Mouse (Mus musculus) neural tube, postnatal 0 days (tissue): Measurements from ENCODE around the gene Olfr926. TPM values are rescaled to one million over a fixed set of nuclear protein-coding genes. Genes with fewer than 3 reads are reported as not detected.

ENCODE experiments used
- polyA plus RNA-seq: library from polyadenylated mRNA; unstranded; fragments of >200 nt; fragmentation: Nextera tagmentation; extraction: Ambion mirVana; gene quantifications from 2 replicates; pipeline ENCODE4 v1.2.1, GENCODE M21; 2015

Gene Olfr926
- not detected in 2 replicates for polyA plus RNA-seq

DNA sequence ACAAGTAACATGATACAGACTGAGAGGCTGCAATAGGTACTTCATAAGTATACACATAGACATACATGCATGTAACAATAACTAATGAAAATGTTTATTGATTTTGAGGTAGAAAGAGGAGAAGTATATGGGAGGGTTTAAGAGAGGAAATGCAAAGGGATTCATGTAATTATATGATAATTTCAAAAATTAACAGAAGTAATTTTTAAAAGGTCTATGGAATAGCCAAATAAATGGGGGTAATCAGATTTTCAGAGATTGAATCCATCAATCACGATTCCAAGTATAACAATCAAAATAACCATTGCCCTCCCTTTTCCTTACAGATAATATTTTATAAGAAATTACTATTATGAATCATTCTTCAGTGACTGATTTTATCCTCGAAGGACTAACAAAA is at the start of gene Olfr926:
Gene Olfr926 (plus strand): TSS at position 301 of the 400 bp plus-strand sequence.

GRCm38 (mm10) chr9:38844149-38844548 is 32.8 kb upstream of the Olfr926 start, which contains the start of gene Olfr924:
Olfr924 (plus strand) TSS chr9:38844449.

GRCm38 (mm10) chr9:38854760-38855159 is 22.2 kb upstream of the Olfr926 start, which contains the start of gene Olfr26:
Olfr26 (plus strand) TSS chr9:38855060.

Other genes with a start within 250 kb of the Olfr926 start
- not detected in 2 replicates for gene Olfr916, start 217.3 kb upstream of the Olfr926 start, polyA plus RNA-seq
- not detected in 2 replicates for gene Olfr917, start 211.3 kb upstream of the Olfr926 start, polyA plus RNA-seq
- not detected in 2 replicates for gene Olfr918, start 202.5 kb upstream of the Olfr926 start, polyA plus RNA-seq
- gene Olfr919, start 173.5 kb upstream of the Olfr926 start, polyA plus RNA-seq = not detected in 2 replicates
- 11.2 and 13.3 TPM in 2 replicates for gene Vwa5a, start 158.9 kb upstream of the Olfr926 start, polyA plus RNA-seq
- gene Olfr920, start 124.8 kb upstream of the Olfr926 start, polyA plus RNA-seq = 0.05 TPM in 1 of 2 replicates, not detected in the other
- gene Olfr921, start 104.1 kb upstream of the Olfr926 start, polyA plus RNA-seq = not detected in 2 replicates
- not detected in 2 replicates for gene Olfr922, start 62.5 kb upstream of the Olfr926 start, polyA plus RNA-seq
- not detected in 2 replicates for gene Olfr923, start 50.6 kb upstream of the Olfr926 start, polyA plus RNA-seq
- gene Olfr924, start 32.7 kb upstream of the Olfr926 start, polyA plus RNA-seq = not detected in 2 replicates
- not detected in 2 replicates for gene Olfr26, start 22.1 kb upstream of the Olfr926 start, polyA plus RNA-seq
- not detected in 2 replicates for gene Olfr930, start 52.7 kb downstream of the Olfr926 start, polyA plus RNA-seq
- gene Olfr933, start 95.2 kb downstream of the Olfr926 start, polyA plus RNA-seq = not detected in 2 replicates
- not detected in 2 replicates for gene Olfr934, start 111.2 kb downstream of the Olfr926 start, polyA plus RNA-seq
- gene Olfr935, start 122.6 kb downstream of the Olfr926 start, polyA plus RNA-seq = not detected in 2 replicates
- gene Olfr146, start 146.3 kb downstream of the Olfr926 start, polyA plus RNA-seq = not detected in 2 replicates
- gene Olfr937, start 187.8 kb downstream of the Olfr926 start, polyA plus RNA-seq = not detected in 2 replicates
- not detected in 2 replicates for gene Olfr938, start 201.8 kb downstream of the Olfr926 start, polyA plus RNA-seq